Mouse (Mus musculus): Measurements from ENCODE around the gene Avp.

Avp gene

GRCm38 (mm10) chr2:130569926-130570325 lies 12.4 kb downstream of the Avp start:
- DNase-seq, result no peak

DNA sequence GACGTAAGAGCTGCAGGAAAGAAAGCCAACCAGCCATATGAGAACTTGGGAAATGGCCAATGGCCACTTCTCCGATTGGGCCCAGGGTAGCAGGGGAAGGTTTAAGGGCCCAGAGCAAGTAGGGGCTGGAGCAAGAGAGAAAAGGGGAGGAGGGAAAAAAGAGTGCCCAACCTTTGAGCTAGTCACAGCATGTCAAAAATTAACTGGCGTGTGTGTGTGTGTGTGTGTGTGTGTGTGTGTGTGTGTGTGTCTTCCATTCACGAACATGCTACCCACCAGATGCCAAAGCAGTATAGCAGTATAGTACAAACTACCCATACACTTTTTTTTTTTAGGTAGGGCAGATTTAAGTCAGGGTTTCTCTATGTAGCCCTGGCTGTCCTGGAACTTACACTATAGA lies 13.4 kb downstream of the Avp start:
- DNase-seq, result peak; percentile 62

- DNase-seq, result no peak
These were observed 17.4 kb downstream of the Avp start for GRCm38 (mm10) chr2:130564983-130565382.

DNA sequence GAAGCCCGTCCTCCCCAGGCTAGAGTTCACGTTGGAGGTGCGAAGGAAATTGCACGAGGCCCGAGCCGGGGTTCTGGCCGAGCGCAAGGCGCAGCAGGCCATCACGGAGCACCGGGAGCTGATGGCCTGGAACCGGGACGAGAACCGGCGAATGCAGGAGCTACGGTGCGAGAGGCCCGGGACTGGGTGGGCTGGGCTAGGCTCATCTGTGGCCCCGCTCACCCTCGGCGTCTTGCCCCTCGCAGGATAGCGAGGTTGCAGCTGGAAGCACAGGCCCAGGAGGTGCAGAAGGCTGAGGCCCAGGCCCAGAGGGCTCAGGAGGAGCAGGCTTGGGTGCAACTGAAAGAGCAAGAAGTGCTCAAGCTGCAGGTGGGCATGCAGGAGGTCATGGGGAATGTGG lies 18.3 kb downstream of the Avp start:
- no peak for DNase-seq

- peak; percentile 95 for DNase-seq
These were observed 18.9 kb downstream of the Avp start, which contains the start of gene Mrps26 for GRCm38 (mm10) chr2:130563212-130564055. Mrps26 (plus strand) TSS chr2:130563742.

- no peak for DNase-seq
These were observed 24.3 kb downstream of the Avp start for GRCm38 (mm10) chr2:130558015-130558414.

DNA sequence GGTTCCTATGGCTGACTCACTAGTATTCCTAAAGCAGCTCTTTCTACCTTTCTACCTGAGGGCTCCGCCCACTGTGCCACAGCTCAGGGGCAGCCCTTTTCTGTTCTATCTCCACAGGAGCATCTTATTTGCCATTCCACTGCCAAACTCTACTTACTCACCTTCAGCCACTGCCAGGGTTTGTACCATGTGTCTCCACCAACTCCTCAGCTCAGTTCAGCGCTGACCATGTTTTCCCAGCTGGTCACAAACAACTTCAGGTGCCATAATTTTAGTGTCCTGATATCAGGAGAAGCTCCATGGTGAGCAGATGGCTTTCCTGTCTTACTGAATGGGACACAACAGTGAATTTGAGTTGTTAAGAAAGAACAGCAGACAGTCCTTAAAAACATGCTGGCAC lies 24.9 kb downstream of the Avp start:
- DNase-seq, result no peak

DNA sequence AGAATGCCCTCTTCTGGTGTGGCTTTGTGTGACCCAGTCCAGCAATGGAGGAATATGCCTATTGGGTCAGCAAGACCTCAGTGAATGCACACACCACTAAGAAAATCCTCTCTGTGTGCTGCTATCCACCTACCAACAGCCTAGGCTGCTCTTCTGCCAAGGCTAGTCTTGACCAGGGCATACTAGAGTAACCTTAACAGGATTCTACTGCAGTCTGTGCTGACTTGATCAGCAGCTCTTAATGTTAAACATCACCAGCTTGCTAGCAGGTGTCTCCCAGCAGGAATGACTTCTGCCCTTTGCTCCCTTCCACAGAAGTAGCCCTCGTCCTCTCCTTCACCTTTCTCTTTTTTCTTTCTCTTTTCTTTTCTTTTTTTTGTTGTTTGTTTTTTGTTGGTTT lies 26.1 kb downstream of the Avp start:
- peak; percentile 58 for DNase-seq

DNA sequence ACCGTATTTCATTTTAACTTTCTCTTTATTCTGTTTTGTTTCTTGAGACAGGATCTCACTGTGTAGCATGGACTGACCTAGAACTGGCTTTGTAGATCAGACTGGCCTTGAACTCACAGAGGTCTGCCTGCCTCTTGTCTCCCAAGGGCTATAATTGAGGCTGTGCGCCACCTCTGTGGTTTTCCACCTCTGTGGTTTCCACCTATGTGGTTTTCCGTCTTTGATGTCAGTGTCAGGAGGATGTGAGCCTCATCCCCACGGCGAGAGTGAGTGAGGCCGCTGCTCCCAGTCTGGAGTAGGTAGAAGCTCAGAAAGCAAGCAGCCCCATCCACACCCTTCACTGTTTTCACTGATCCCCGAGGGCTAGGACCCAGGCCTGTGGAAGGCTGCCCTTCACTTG lies 27.5 kb downstream of the Avp start:
- DNase-seq, result no peak

- DNase-seq, result no peak
These were observed 35.4 kb downstream of the Avp start for GRCm38 (mm10) chr2:130546957-130547356.

- DNase-seq, result no peak
These were observed 42.1 kb downstream of the Avp start for GRCm38 (mm10) chr2:130540266-130540665.

GRCm38 (mm10) chr2:130538876-130539546 lies 43.3 kb downstream of the Avp start:
- DNase-seq, result no peak

GRCm38 (mm10) chr2:130536890-130537289 lies 45.5 kb downstream of the Avp start:
- no peak for DNase-seq

DNA sequence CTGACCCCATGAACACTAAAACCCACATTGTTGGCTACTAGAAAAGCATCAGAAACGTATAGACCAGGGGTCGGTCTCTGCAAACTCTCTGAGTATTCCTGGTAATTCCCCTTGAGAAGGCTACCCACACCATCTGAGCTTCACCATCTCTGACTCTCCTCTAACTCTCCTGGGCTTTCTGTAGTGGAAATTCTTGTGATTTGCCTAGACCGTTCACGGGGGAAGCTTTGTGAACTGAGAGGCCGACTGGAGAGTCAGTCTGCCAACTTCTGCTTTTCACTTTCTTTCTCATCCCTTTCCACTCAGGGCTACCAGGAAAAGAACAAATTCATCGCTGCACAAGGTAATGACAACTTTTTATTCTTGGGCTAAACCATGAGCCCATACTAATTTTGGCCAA lies 47.3 kb downstream of the Avp start:
- DNase-seq, result no peak

DNA sequence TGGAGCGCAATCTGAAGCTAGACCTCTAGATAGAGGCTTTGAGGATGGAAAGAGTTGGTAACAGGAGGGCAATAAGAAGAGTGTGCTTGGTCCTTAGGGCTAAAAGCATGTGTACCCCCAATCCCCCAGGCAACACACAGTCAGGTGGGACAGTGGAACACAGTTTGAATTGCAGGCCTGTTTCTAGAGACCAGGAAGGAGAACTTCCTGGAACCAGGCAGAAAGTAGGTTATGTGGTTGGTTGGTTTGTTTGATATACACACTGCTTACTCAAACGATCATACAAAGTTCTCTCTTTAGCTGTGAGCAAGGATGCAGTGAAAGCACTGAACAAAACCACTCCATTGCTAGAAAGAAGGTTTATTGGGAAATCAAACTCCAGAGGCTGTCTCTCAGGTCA lies 50.2 kb downstream of the Avp start:
- no peak for DNase-seq
